Mouse (Mus musculus) stomach, postnatal 0 days (tissue): ENCODE measurements around the gene Ptp4a2. TPM values are rescaled to one million over a fixed set of nuclear protein-coding genes. Genes with fewer than 3 reads are reported as not detected.

Source experiments
- ATAC-seq: fragments of 200-750 bp; cut with Nextera tagmentation; 2 replicates; pipeline ENCODE4 v1.8.0; 2017; ENCODE audit not compliant: low FRiP score, low TSS enrichment
- DNase-seq: peaks from one replicate; pipeline ENCODE4 v3.0.0-alpha.2; 2016; ENCODE audit warnings: low spot score
- H3K27ac ChIP-seq: fragments of 300-500 bp; sonication (generic); replicated peaks from 2 replicates; pipeline ENCODE4 v1.5.1; 2014; ENCODE audit warnings: mild to moderate bottlenecking, control low read depth
- H3K27me3 ChIP-seq: fragments of 300-500 bp; sonication (generic); 2 replicates; pipeline ENCODE4 v1.6.1; 2014; ENCODE audit warnings: low read length; ENCODE audit not compliant: control insufficient read depth, insufficient read depth
- H3K36me3 ChIP-seq: fragments of 300-500 bp; sonication (generic); 2 replicates; pipeline ENCODE4 v1.6.1; 2014; ENCODE audit warnings: low read length, mixed read lengths; ENCODE audit not compliant: control insufficient read depth, insufficient read depth
- H3K4me1 ChIP-seq: fragments of 300-500 bp; sonication (generic); replicated peaks from 2 replicates; pipeline ENCODE4 v1.6.1; 2014; ENCODE audit warnings: antibody characterized with exemption; ENCODE audit not compliant: control insufficient read depth, insufficient read depth
- H3K4me2 ChIP-seq: fragments of 300-500 bp; sonication (generic); replicated peaks from 2 replicates; pipeline ENCODE4 v1.6.1; 2014; ENCODE audit warnings: low read depth, mild to moderate bottlenecking, control low read depth, moderate library complexity
- H3K4me3 ChIP-seq: fragments of 300-500 bp; sonication (generic); 2 replicates; pipeline ENCODE4 v1.5.1; 2014; ENCODE audit warnings: low read depth, low read length, control low read depth
- H3K9ac ChIP-seq: fragments of 300-500 bp; sonication (generic); 2 replicates; pipeline ENCODE4 v1.6.1; 2014; ENCODE audit warnings: mild to moderate bottlenecking, low read length, control low read depth, mixed read lengths
- H3K9me3 ChIP-seq: fragments of 300-500 bp; sonication (generic); 2 replicates; pipeline ENCODE4 v1.6.1; 2016; ENCODE audit warnings: low read length; ENCODE audit not compliant: control insufficient read depth
- CTCF ChIP-seq: IDR thresholded peaks from 2 replicates; pipeline ENCODE4 v1.5.1; 2016; ENCODE audit warnings: antibody characterized with exemption, low read depth, mild to moderate bottlenecking, moderate library complexity
- EP300 ChIP-seq: optimal IDR thresholded peaks from 2 replicates; pipeline ENCODE3; 2016; ENCODE audit warnings: antibody characterized with exemption
- WGBS: fragments of 180-500 bp; shearing (Covaris S2); extraction: QIAGEN DNeasy Blood & Tissue Kit; methylation state at CpG from one replicate; pipeline ENCODE4 v1.1.7; 2014; 5-methylcytosine and 5-hydroxymethylcytosine counted together
- polyA plus RNA-seq: library from polyadenylated mRNA; unstranded; fragments of >200 nt; fragmentation: Nextera tagmentation; extraction: Ambion mirVana; gene quantifications from 2 replicates; pipeline ENCODE4 v1.2.1, GENCODE M21; 2015

The Ptp4a2 gene
- polyA plus RNA-seq, 1 experiment from 2014 or later = 275 TPM

DNA sequence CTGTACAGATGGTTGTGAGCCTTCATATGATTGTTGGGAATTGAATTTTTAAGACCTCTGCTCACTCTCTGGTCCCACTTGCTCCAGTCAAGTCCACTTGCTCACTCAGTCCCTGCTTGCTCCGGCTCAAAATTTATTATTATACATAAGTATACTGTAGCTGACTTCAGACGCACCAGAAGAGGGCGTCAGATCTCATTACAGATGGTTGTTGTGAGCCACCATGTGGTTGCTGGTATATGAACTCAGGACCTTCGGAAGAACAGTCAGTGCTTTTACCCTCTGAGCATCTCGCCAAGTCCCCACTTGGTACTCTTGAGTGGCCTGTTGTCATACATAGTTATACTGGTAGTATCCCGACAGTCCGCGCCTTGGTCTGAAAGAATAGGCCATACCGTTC lies 35.8 kb downstream of the Ptp4a2 start:
- 86% methylated on average over 9 of the region's 9 CpGs for WGBS
- no peak overlapping the region for H3K4me3 ChIP-seq
- DNase-seq (no peak), ATAC-seq (no peak)
- H3K27ac ChIP-seq = no peak overlapping the region
- no peak overlapping the region for H3K9ac ChIP-seq
- H3K4me1 ChIP-seq = no peaks in the 10 kb centered on the region
- H3K27me3 ChIP-seq = no peaks in the 10 kb centered on the region
- peaks cover 14% of the 10 kb centered on the region for H3K36me3 ChIP-seq
- no peaks in the 10 kb centered on the region for H3K9me3 ChIP-seq
- TF ChIP-seq EP300 (no peak), CTCF (peak; percentile 64)
- H3K4me2 ChIP-seq = no peak overlapping the region

GRCm38 (mm10) chr4:129850491-129850890 lies 39.5 kb downstream of the Ptp4a2 start:
- no peaks in the 10 kb centered on the region for H3K9me3 ChIP-seq
- 93% methylated on average over 2 of the region's 2 CpGs for WGBS
- TF ChIP-seq EP300 = no peak
- peak; percentile 39 for TF ChIP-seq CTCF
- H3K36me3 ChIP-seq = peaks cover 10% of the 10 kb centered on the region
- H3K4me2 ChIP-seq = no peak overlapping the region
- H3K27ac ChIP-seq = no peak overlapping the region
- ATAC-seq (no peak), DNase-seq (no peak)
- H3K9ac ChIP-seq = no peak overlapping the region
- no peaks in the 10 kb centered on the region for H3K4me1 ChIP-seq
- no peak overlapping the region for H3K4me3 ChIP-seq
- no peaks in the 10 kb centered on the region for H3K27me3 ChIP-seq

- no peak for ATAC-seq
- 88% methylated on average over 3 of the region's 3 CpGs for WGBS
- no peak overlapping the region for H3K9ac ChIP-seq
These were observed 40.8 kb downstream of the Ptp4a2 start for GRCm38 (mm10) chr4:129851861-129852260.

DNA sequence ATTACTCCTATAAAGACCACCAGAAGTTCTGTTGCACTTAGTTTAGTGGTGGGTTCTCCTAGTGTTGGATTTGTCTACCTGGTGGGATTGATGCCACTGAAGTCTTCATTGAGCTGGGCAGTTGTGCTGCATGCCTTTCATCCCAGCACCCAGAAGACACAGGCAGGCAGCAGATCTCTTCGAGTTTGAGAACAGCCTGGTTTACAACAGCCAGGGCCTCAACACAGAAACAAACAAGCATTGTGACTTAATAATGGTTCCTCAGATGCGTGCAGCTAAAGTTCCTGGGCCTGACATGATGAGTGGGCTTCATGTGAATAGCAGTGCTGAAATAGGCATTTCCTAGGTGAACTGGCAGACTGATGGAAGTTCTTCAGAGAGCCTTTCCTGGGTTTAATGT lies 42.0 kb downstream of the Ptp4a2 start:
- 74% methylated on average over 2 of the region's 2 CpGs for WGBS
- peaks cover 10% of the 10 kb centered on the region for H3K36me3 ChIP-seq
- H3K9ac ChIP-seq = no peak overlapping the region
- no peak overlapping the region for H3K4me3 ChIP-seq
- H3K4me1 ChIP-seq = no peaks in the 10 kb centered on the region
- no peak for DNase-seq
- no peak overlapping the region for H3K4me2 ChIP-seq
- TF ChIP-seq EP300 = no peak
- no peak for TF ChIP-seq CTCF
- no peaks in the 10 kb centered on the region for H3K9me3 ChIP-seq
- ATAC-seq = no peak
- H3K27me3 ChIP-seq = no peaks in the 10 kb centered on the region
- no peak overlapping the region for H3K27ac ChIP-seq

More at GRCm38 (mm10) chr4:129851861-129852260, 40.8 kb downstream of the Ptp4a2 start:
- Histone ChIP-seq H3K4me2 (no peak overlapping the region), H3K27ac (no peak overlapping the region), H3K9me3 (no peaks in the 10 kb centered on the region), H3K36me3 (peaks cover 10% of the 10 kb centered on the region), H3K27me3 (no peaks in the 10 kb centered on the region), H3K4me1 (no peaks in the 10 kb centered on the region), H3K4me3 (no peak overlapping the region)
- DNase-seq = no peak
- no peak for TF ChIP-seq EP300
- no peak for TF ChIP-seq CTCF

- peaks cover 7% of the 10 kb centered on the region for H3K36me3 ChIP-seq
- no peaks in the 10 kb centered on the region for H3K9me3 ChIP-seq
- no peak overlapping the region for H3K27ac ChIP-seq
- DNase-seq = no peak
- ATAC-seq = no peak
- H3K9ac ChIP-seq = no peak overlapping the region
- 84% methylated on average over 3 of the region's 3 CpGs for WGBS
- H3K4me1 ChIP-seq = no peaks in the 10 kb centered on the region
- TF ChIP-seq CTCF (no peak; the same call in 1 of the 2 replicates), EP300 (no peak)
- no peak overlapping the region for H3K4me2 ChIP-seq
- H3K4me3 ChIP-seq = no peak overlapping the region
- no peaks in the 10 kb centered on the region for H3K27me3 ChIP-seq
These were observed 43.0 kb downstream of the Ptp4a2 start for GRCm38 (mm10) chr4:129853996-129854395.

GRCm38 (mm10) chr4:129854615-129855014 lies 43.6 kb downstream of the Ptp4a2 start:
- H3K36me3 ChIP-seq = peaks cover 5% of the 10 kb centered on the region; the same call in 1 of the 2 replicates
- H3K27ac ChIP-seq = no peak overlapping the region
- 82% methylated on average over 3 of the region's 3 CpGs for WGBS
- ATAC-seq = no peak
- H3K27me3 ChIP-seq = no peaks in the 10 kb centered on the region
- H3K9me3 ChIP-seq = no peaks in the 10 kb centered on the region
- H3K9ac ChIP-seq = no peak overlapping the region
- DNase-seq = no peak
- TF ChIP-seq EP300 (no peak), CTCF (no peak)
- no peaks in the 10 kb centered on the region for H3K4me1 ChIP-seq
- no peak overlapping the region for H3K4me2 ChIP-seq
- H3K4me3 ChIP-seq = no peak overlapping the region
